13 mouse cellular contexts compared by ENCODE assay signal in genomic region chr7:79544281-79545065, GRCm38 (mm10).
DNase-seq lines count a peak whose midpoint lies in the region; ATAC-seq and TF ChIP-seq lines count a peak whose summit lies in the region.
"Had no signal": no experiment of that assay in that cellular context is flagged by ENCODE, and none has a peak within 500 bp of the region (broad histone marks: within the 10 kb centered on the region; RNA-seq: fewer than 3 reads in every experiment).

No protein-coding gene starts in this region.

- TF ChIP-seq EP300 in liver, postnatal 0 days (IDR thresholded peaks at IDR 0.05; ENCODE audit: low read depth), result no peak

- peak; percentile 71 for DNase-seq in embryo, embryonic 10 days (ENCODE audit: low spot score)
- DNase-seq in embryo, embryonic 9.5 days (ENCODE audit: extremely low spot score), result no peak
- peak; percentile 76 for DNase-seq in forebrain, embryonic 11.5 days (ENCODE audit: low spot score)
- DNase-seq in neural tube, embryonic 11.5 days (ENCODE audit: low spot score), result peak; percentile 69
- no peak for DNase-seq in cerebellum, postnatal 36 days
- no peak for DNase-seq in ovary, adult 18-20 months (ENCODE audit: low spot score)
- DNase-seq in liver, postnatal 0 days, result no peak
- DNase-seq: cerebellum, adult 11-12 months; heart, adult 2 months; lung, postnatal 36 days had no signal

- ATAC-seq in forebrain, embryonic 11.5 days (replicated peaks; ENCODE audit: low FRiP score), result no peak; the same call in 1 of the 2 replicates
- ATAC-seq in hindbrain, embryonic 16.5 days, result no peak
- 0 out of 2 replicates have a peak, but pooled peaks have one; percentile 8 for ATAC-seq in neural tube, embryonic 11.5 days (ENCODE audit: insufficient read depth, low FRiP score, low TSS enrichment)
- no peak for ATAC-seq in liver, postnatal 0 days

- no peaks in the 10 kb centered on the region for H3K9me3 ChIP-seq in forebrain, embryonic 11.5 days (ENCODE audit: control insufficient read depth, low read length)
- no peaks in the 10 kb centered on the region for H3K9me3 ChIP-seq in hindbrain, embryonic 16.5 days (ENCODE audit: control insufficient read depth, low read length)
- H3K9me3 ChIP-seq in neural tube, embryonic 11.5 days (ENCODE audit: control insufficient read depth, low read length), result no peaks in the 10 kb centered on the region
- no peaks in the 10 kb centered on the region for H3K9me3 ChIP-seq in liver, postnatal 0 days (ENCODE audit: low read length)
- H3K9me3 ChIP-seq: limb, embryonic 15.5 days had no signal

- H3K4me3 ChIP-seq in forebrain, embryonic 11.5 days (ENCODE audit: low read depth, low read length), result peak overlapping the region; percentile 23; the same call in 1 of the 2 replicates
- peak overlapping the region; percentile 33 for H3K4me3 ChIP-seq in hindbrain, embryonic 16.5 days (ENCODE audit: low read length)
- no peak overlapping the region for H3K4me3 ChIP-seq in neural tube, embryonic 11.5 days (ENCODE audit: low read depth, low read length)
- H3K4me3 ChIP-seq in liver, postnatal 0 days (ENCODE audit: low read depth, low read length), result no peak overlapping the region
- H3K4me3 ChIP-seq: erythroblast, embryonic 14.5 days; heart, adult 2 months had no signal

- no peak for TF ChIP-seq CTCF in liver, postnatal 0 days (IDR thresholded peaks at IDR 0.05; ENCODE audit: low read depth)

- no peaks in the 10 kb centered on the region for H3K36me3 ChIP-seq in forebrain, embryonic 11.5 days (ENCODE audit: control insufficient read depth, insufficient read depth, low read length)
- H3K36me3 ChIP-seq in hindbrain, embryonic 16.5 days (ENCODE audit: control insufficient read depth, insufficient read depth, low read length), result no peaks in the 10 kb centered on the region
- no peaks in the 10 kb centered on the region for H3K36me3 ChIP-seq in neural tube, embryonic 11.5 days (ENCODE audit: control insufficient read depth, insufficient read depth, low read length)
- no peaks in the 10 kb centered on the region for H3K36me3 ChIP-seq in liver, postnatal 0 days (replicated peaks; ENCODE audit: insufficient read depth, low read length)
- H3K36me3 ChIP-seq: limb, embryonic 15.5 days had no signal

- H3K27me3 ChIP-seq in forebrain, embryonic 11.5 days (ENCODE audit: control insufficient read depth, insufficient read depth, low read length), result peaks cover 29% of the 10 kb centered on the region
- peaks cover 3% of the 10 kb centered on the region; the same call in 1 of the 2 replicates for H3K27me3 ChIP-seq in hindbrain, embryonic 16.5 days (replicated peaks; ENCODE audit: control insufficient read depth, insufficient read depth, low read length)
- H3K27me3 ChIP-seq in neural tube, embryonic 11.5 days (ENCODE audit: control insufficient read depth, insufficient read depth, low read length), result peaks cover 73% of the 10 kb centered on the region
- peaks cover 90% of the 10 kb centered on the region for H3K27me3 ChIP-seq in liver, postnatal 0 days (ENCODE audit: insufficient read depth, low read length)

- H3K27ac ChIP-seq in forebrain, embryonic 11.5 days (ENCODE audit: low read depth, low read length), result peak overlapping the region; percentile 99
- H3K27ac ChIP-seq in hindbrain, embryonic 16.5 days (ENCODE audit: low read depth, low read length), result peak overlapping the region; percentile 78
- peak overlapping the region; percentile 96 for H3K27ac ChIP-seq in neural tube, embryonic 11.5 days (ENCODE audit: low read depth, low read length)
- no peak overlapping the region for H3K27ac ChIP-seq in liver, postnatal 0 days (ENCODE audit: low read depth)
- H3K27ac ChIP-seq: heart, adult 2 months; limb, embryonic 15.5 days had no signal

- WGBS in forebrain, embryonic 11.5 days, result 1% methylated on average over 37 of the region's 37 CpGs
- 8% methylated on average over 37 of the region's 37 CpGs for WGBS in hindbrain, embryonic 16.5 days
- WGBS in neural tube, embryonic 11.5 days, result 2% methylated on average over 37 of the region's 37 CpGs
- 3% methylated on average over 37 of the region's 37 CpGs for WGBS in liver, postnatal 0 days (ENCODE audit: insufficient replicate concordance)

- H3K4me1 ChIP-seq in forebrain, embryonic 11.5 days (replicated peaks; ENCODE audit: control insufficient read depth, insufficient read depth, low read length), result peaks cover 59% of the 10 kb centered on the region
- peaks cover 27% of the 10 kb centered on the region for H3K4me1 ChIP-seq in hindbrain, embryonic 16.5 days (ENCODE audit: control insufficient read depth, insufficient read depth, low read depth, low read length)
- H3K4me1 ChIP-seq in neural tube, embryonic 11.5 days (ENCODE audit: control insufficient read depth, insufficient read depth, low read length), result peaks cover 22% of the 10 kb centered on the region
- H3K4me1 ChIP-seq in liver, postnatal 0 days (ENCODE audit: insufficient read depth), result no peaks in the 10 kb centered on the region

- peak overlapping the region; percentile 79 for H3K9ac ChIP-seq in forebrain, embryonic 11.5 days (ENCODE audit: low read length)
- H3K9ac ChIP-seq in hindbrain, embryonic 16.5 days (ENCODE audit: low read depth, low read length), result peak overlapping the region; percentile 67; the same call in 1 of the 2 replicates
- H3K9ac ChIP-seq in neural tube, embryonic 11.5 days (ENCODE audit: low read length), result peak overlapping the region; percentile 69
- no peak overlapping the region for H3K9ac ChIP-seq in liver, postnatal 0 days (replicated peaks)
- H3K9ac ChIP-seq: limb, embryonic 15.5 days had no signal

- H3K4me2 ChIP-seq in forebrain, embryonic 11.5 days (ENCODE audit: low read depth, low read length, severe bottlenecking), result peak overlapping the region; percentile 58
- H3K4me2 ChIP-seq in hindbrain, embryonic 16.5 days (ENCODE audit: low read length), result peak overlapping the region; percentile 71
- peak overlapping the region; percentile 44; the same call in 1 of the 2 replicates for H3K4me2 ChIP-seq in neural tube, embryonic 11.5 days (ENCODE audit: low read depth)
- H3K4me2 ChIP-seq in liver, postnatal 0 days (ENCODE audit: low read depth, low read length), result no peak overlapping the region

Comparison
In these comparisons a context has a peak if more than half of its experiments do, and no peak if none do; other contexts are left out.
1. DNase-seq: peak in embryo, embryonic 10 days (single experiment), forebrain, embryonic 11.5 days (single experiment) and neural tube, embryonic 11.5 days (single experiment); none in embryo, embryonic 9.5 days (single experiment), cerebellum, postnatal 36 days (0 of 2), ovary, adult 18-20 months (single experiment) and liver, postnatal 0 days (single experiment).
2. H3K4me3 ChIP-seq: peak in forebrain, embryonic 11.5 days (single experiment) and hindbrain, embryonic 16.5 days (single experiment); none in neural tube, embryonic 11.5 days (single experiment) and liver, postnatal 0 days (single experiment).